Mouse (Mus musculus): ENCODE results near the gene Myo1c.

DNA sequence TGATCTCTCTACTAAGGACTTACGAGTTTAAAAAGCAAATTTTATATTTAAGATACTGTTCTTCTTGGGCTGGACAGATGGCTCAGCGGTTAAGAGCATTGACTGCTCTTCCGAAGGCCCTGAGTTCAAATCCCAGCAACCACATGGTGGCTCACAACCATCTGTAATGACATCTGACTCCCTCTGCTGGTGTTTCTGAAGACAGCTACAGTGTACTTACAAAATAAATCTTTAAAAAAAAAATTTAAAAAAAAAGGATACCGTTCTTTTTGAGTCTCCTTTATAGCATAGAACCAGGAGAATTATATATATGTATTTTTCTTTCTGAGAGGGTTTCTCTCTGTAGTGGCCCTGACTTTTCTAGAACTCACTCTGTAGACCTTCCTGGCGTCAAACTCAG lies 50.3 kb downstream of the Myo1c start:
- TF ChIP-seq REST (IDR thresholded peaks at IDR 0.05; ENCODE audit: insufficient read depth, insufficient read length): no peak
- TF ChIP-seq POLR2A (IDR thresholded peaks at IDR 0.05; ENCODE audit: insufficient read length, low read depth): no peak
- no peak for TF ChIP-seq USF1 (IDR thresholded peaks at IDR 0.05; ENCODE audit: low read depth)
- TF ChIP-seq TCF12 (IDR thresholded peaks at IDR 0.05; ENCODE audit: insufficient read depth, poor library complexity, severe bottlenecking): no peak
- no peak for TF ChIP-seq E2F4 (IDR thresholded peaks at IDR 0.05; ENCODE audit: insufficient read depth)
- no peak for TF ChIP-seq TCF3 (IDR thresholded peaks at IDR 0.05; ENCODE audit: insufficient read length, low read depth)
- no peak for TF ChIP-seq POLR2AphosphoS2 (IDR thresholded peaks at IDR 0.05; ENCODE audit: insufficient read length, low read depth)
- no peak for TF ChIP-seq MYOD1 (IDR thresholded peaks at IDR 0.05; ENCODE audit: control insufficient read depth in 1 of 3, insufficient read length in 2 of 3, low read depth in 2 of 3)
